Mouse (Mus musculus) G1E (cell line): ENCODE measurements around the gene Ptpra. TPM values are rescaled to one million over a fixed set of nuclear protein-coding genes. Genes with fewer than 3 reads are reported as not detected.

Source experiments
- ATAC-seq: 2 replicates; pipeline ENCODE4 v1.8.0; 2016; ENCODE audit warnings: mild to moderate bottlenecking; ENCODE audit not compliant: insufficient number of reproducible peaks, poor library complexity, low FRiP score, severe bottlenecking; ENCODE audit errors: extremely low read depth
- DNase-seq: peaks from one replicate; pipeline ENCODE4 v3.0.0; 2012; ENCODE audit warnings: low spot score
- H3K27me3 ChIP-seq: 2 replicates; pipeline ENCODE4 v1.6.1; 2012; ENCODE audit warnings: mild to moderate bottlenecking, low read length, inconsistent platforms; ENCODE audit not compliant: insufficient read depth
- H3K36me3 ChIP-seq: replicated peaks from 2 replicates; pipeline ENCODE3; 2012; ENCODE audit warnings: mild to moderate bottlenecking, inconsistent platforms
- H3K4me1 ChIP-seq: 2 replicates; pipeline ENCODE4 v1.6.1; 2012; ENCODE audit warnings: low read depth, low read length, inconsistent platforms, mixed read lengths; ENCODE audit not compliant: insufficient read depth
- H3K4me3 ChIP-seq: 2 replicates; pipeline ENCODE4 v1.5.1; 2012; ENCODE audit warnings: low read depth, mild to moderate bottlenecking, inconsistent platforms, low read length, moderate library complexity, mixed read lengths
- H3K9me3 ChIP-seq: replicated peaks from 2 replicates; pipeline ENCODE4 v1.6.1; 2012; ENCODE audit warnings: inconsistent platforms
- CTCF ChIP-seq: IDR thresholded peaks from 2 replicates; pipeline ENCODE4 v1.5.1; 2012; ENCODE audit warnings: low read depth, low read length, inconsistent platforms, mixed read lengths
- GATA1 ChIP-seq: IDR thresholded peaks from 2 replicates; pipeline ENCODE4 v1.6.1; 2012; ENCODE audit warnings: borderline replicate concordance, low read length, inconsistent platforms, mixed read lengths
- GATA2 ChIP-seq: IDR thresholded peaks from 2 replicates; pipeline ENCODE4 v1.6.1; 2012; ENCODE audit warnings: low read depth, low read length, inconsistent platforms, borderline replicate concordance
- POLR2AphosphoS5 ChIP-seq: IDR thresholded peaks from 2 replicates; pipeline ENCODE4 v1.6.1; 2012; ENCODE audit warnings: low read depth, low read length, inconsistent platforms; ENCODE audit not compliant: insufficient replicate concordance
- TAL1 ChIP-seq: conservative IDR thresholded peaks from 2 replicates; pipeline ENCODE4 v1.6.1; 2012; ENCODE audit warnings: low read depth, low read length, inconsistent platforms, mixed read lengths
- polyA plus RNA-seq: library from polyadenylated mRNA; stranded (reverse); fragments of >175 nt; gene quantifications from 2 replicates; pipeline ENCODE4 v1.2.3, GENCODE M21; 2012
- total RNA-seq, 2 experiments: library from RNA; stranded (forward) in 1 of 2; stranded (reverse) in 1 of 2; fragments of 200-1000 nt in 1 of 2; fragments of >200 nt in 1 of 2; fragmentation: Nextera tagmentation in 1 of 2; gene quantifications; 2 replicates each; pipeline ENCODE4 v1.2.3; 2014 to 2017

Gene Ptpra
- total and polyA plus RNA-seq, 3 experiments: 22.6 to 119 (median 97.7) TPM

- no peaks in the 10 kb centered on the region for H3K9me3 ChIP-seq
- TF ChIP-seq CTCF: no peak
- TF ChIP-seq GATA2: no peak
- no peak for TF ChIP-seq POLR2AphosphoS5
- TF ChIP-seq GATA1: no peak
- TF ChIP-seq TAL1: no peak
- no peak overlapping the region for H3K4me3 ChIP-seq
- H3K27me3 ChIP-seq: no peaks in the 10 kb centered on the region
- peaks cover 88% of the 10 kb centered on the region for H3K36me3 ChIP-seq
- ATAC-seq (no peak), DNase-seq (no peak)
- H3K4me1 ChIP-seq: peaks cover 15% of the 10 kb centered on the region
Measured at GRCm38 (mm10) chr2:130602195-130602594, 152.1 kb downstream of the Ptpra start.

Other genes starting within 250 kb of the Ptpra start
- gene Nop56, start 175.8 kb upstream of the Ptpra start, total RNA-seq (2014; fragmentation: Nextera tagmentation): 673 and 768 TPM in 2 replicates
- 325 and 381 TPM in 2 replicates for gene Nop56, start 175.8 kb upstream of the Ptpra start, total RNA-seq (2017)
- gene Nop56, start 175.8 kb upstream of the Ptpra start, polyA plus RNA-seq: 92.9 and 102 TPM in 2 replicates
- gene Idh3b, start 165.7 kb upstream of the Ptpra start, total RNA-seq (2014; fragmentation: Nextera tagmentation): 381 and 449 TPM in 2 replicates
- gene Idh3b, start 165.7 kb upstream of the Ptpra start, total RNA-seq (2017): 171 and 172 TPM in 2 replicates
- gene Idh3b, start 165.7 kb upstream of the Ptpra start, polyA plus RNA-seq: 118 and 132 TPM in 2 replicates
- 0.49 and 0.83 TPM in 2 replicates for gene Ebf4, start 155.1 kb upstream of the Ptpra start, total RNA-seq (2014; fragmentation: Nextera tagmentation)
- 0.06 TPM in 1 of 2 replicates, not detected in the other for gene Ebf4, start 155.1 kb upstream of the Ptpra start, total RNA-seq (2017)
- gene Ebf4, start 155.1 kb upstream of the Ptpra start, polyA plus RNA-seq: not detected in 2 replicates
- gene Cpxm1, start 52.7 kb upstream of the Ptpra start, total RNA-seq (2014; fragmentation: Nextera tagmentation): 0.29 TPM in 1 of 2 replicates, not detected in the other
- not detected in 2 replicates for gene Cpxm1, start 52.7 kb upstream of the Ptpra start, total RNA-seq (2017)
- not detected in 2 replicates for gene Cpxm1, start 52.7 kb upstream of the Ptpra start, polyA plus RNA-seq
- gene Gm28372, start 45.0 kb upstream of the Ptpra start, total RNA-seq (2014; fragmentation: Nextera tagmentation): not detected in 2 replicates
- not detected in 2 replicates for gene Gm28372, start 45.0 kb upstream of the Ptpra start, total RNA-seq (2017)
- not detected in 2 replicates for gene Gm28372, start 45.0 kb upstream of the Ptpra start, polyA plus RNA-seq
- gene 1700020A23Rik, start 45.0 kb upstream of the Ptpra start, total RNA-seq (2014; fragmentation: Nextera tagmentation): not detected in 2 replicates
- not detected in 2 replicates for gene 1700020A23Rik, start 45.0 kb upstream of the Ptpra start, total RNA-seq (2017)
- gene 1700020A23Rik, start 45.0 kb upstream of the Ptpra start, polyA plus RNA-seq: not detected in 2 replicates
- gene Tmem239, start 43.8 kb upstream of the Ptpra start, total RNA-seq (2014; fragmentation: Nextera tagmentation): not detected in 2 replicates
- not detected in 2 replicates for gene Tmem239, start 43.8 kb upstream of the Ptpra start, total RNA-seq (2017)
- not detected in 2 replicates for gene Tmem239, start 43.8 kb upstream of the Ptpra start, polyA plus RNA-seq
- 55.2 and 58.9 TPM in 2 replicates for gene Vps16, start 25.9 kb upstream of the Ptpra start, total RNA-seq (2014; fragmentation: Nextera tagmentation)
- gene Vps16, start 25.9 kb upstream of the Ptpra start, total RNA-seq (2017): 180 and 190 TPM in 2 replicates
- gene Vps16, start 25.9 kb upstream of the Ptpra start, polyA plus RNA-seq: 12.6 and 20.2 TPM in 2 replicates
- gene Pced1a, start 25.6 kb upstream of the Ptpra start, total RNA-seq (2014; fragmentation: Nextera tagmentation): 16.9 and 17.6 TPM in 2 replicates
- gene Pced1a, start 25.6 kb upstream of the Ptpra start, total RNA-seq (2017): 13.9 and 20.0 TPM in 2 replicates
- gene Pced1a, start 25.6 kb upstream of the Ptpra start, polyA plus RNA-seq: 17.4 and 19.7 TPM in 2 replicates
- gene Mrps26, start 113.5 kb downstream of the Ptpra start, total RNA-seq (2014; fragmentation: Nextera tagmentation): 75.7 and 93.8 TPM in 2 replicates
- gene Mrps26, start 113.5 kb downstream of the Ptpra start, total RNA-seq (2017): 60.6 and 79.2 TPM in 2 replicates
- gene Mrps26, start 113.5 kb downstream of the Ptpra start, polyA plus RNA-seq: 144 and 187 TPM in 2 replicates
- not detected in 2 replicates for gene Oxt, start 125.9 kb downstream of the Ptpra start, total RNA-seq (2014; fragmentation: Nextera tagmentation)
- not detected in 2 replicates for gene Oxt, start 125.9 kb downstream of the Ptpra start, total RNA-seq (2017)
- gene Oxt, start 125.9 kb downstream of the Ptpra start, polyA plus RNA-seq: not detected in 2 replicates
- gene Avp, start 132.3 kb downstream of the Ptpra start, total RNA-seq (2014; fragmentation: Nextera tagmentation): not detected in 2 replicates
- not detected in 2 replicates for gene Avp, start 132.3 kb downstream of the Ptpra start, total RNA-seq (2017)
- gene Avp, start 132.3 kb downstream of the Ptpra start, polyA plus RNA-seq: not detected in 2 replicates
- gene Fastkd5, start 179.7 kb downstream of the Ptpra start, total RNA-seq (2014; fragmentation: Nextera tagmentation): 20.5 and 26.4 TPM in 2 replicates
- gene Fastkd5, start 179.7 kb downstream of the Ptpra start, total RNA-seq (2017): 27.6 and 29.9 TPM in 2 replicates
- gene Fastkd5, start 179.7 kb downstream of the Ptpra start, polyA plus RNA-seq: 0.81 and 1.3 TPM in 2 replicates
- 11.2 and 13.0 TPM in 2 replicates for gene Ubox5, start 179.8 kb downstream of the Ptpra start, total RNA-seq (2014; fragmentation: Nextera tagmentation)
- gene Ubox5, start 179.8 kb downstream of the Ptpra start, total RNA-seq (2017): 9.0 and 9.7 TPM in 2 replicates
- gene Ubox5, start 179.8 kb downstream of the Ptpra start, polyA plus RNA-seq: 2.7 and 3.2 TPM in 2 replicates
- gene Lzts3, start 192.5 kb downstream of the Ptpra start, total RNA-seq (2014; fragmentation: Nextera tagmentation): 1.2 TPM in 1 of 2 replicates, not detected in the other
- 0.55 and 0.81 TPM in 2 replicates for gene Lzts3, start 192.5 kb downstream of the Ptpra start, total RNA-seq (2017)
- gene Lzts3, start 192.5 kb downstream of the Ptpra start, polyA plus RNA-seq: 1.1 and 1.2 TPM in 2 replicates
- 18.0 and 29.9 TPM in 2 replicates for gene Ddrgk1, start 214.4 kb downstream of the Ptpra start, total RNA-seq (2014; fragmentation: Nextera tagmentation)
- 39.3 and 47.4 TPM in 2 replicates for gene Ddrgk1, start 214.4 kb downstream of the Ptpra start, total RNA-seq (2017)
- 66.8 and 67.4 TPM in 2 replicates for gene Ddrgk1, start 214.4 kb downstream of the Ptpra start, polyA plus RNA-seq
- 11.1 and 12.9 TPM in 2 replicates for gene Itpa, start 217.3 kb downstream of the Ptpra start, total RNA-seq (2014; fragmentation: Nextera tagmentation)
- 113 and 136 TPM in 2 replicates for gene Itpa, start 217.3 kb downstream of the Ptpra start, total RNA-seq (2017)
- gene Itpa, start 217.3 kb downstream of the Ptpra start, polyA plus RNA-seq: 4.0 and 10.9 TPM in 2 replicates
- not detected in 2 replicates for gene Slc4a11, start 247.2 kb downstream of the Ptpra start, total RNA-seq (2014; fragmentation: Nextera tagmentation)
- gene Slc4a11, start 247.2 kb downstream of the Ptpra start, total RNA-seq (2017): 0.06 and 0.66 TPM in 2 replicates
- 0.02 TPM in 2 replicates for gene Slc4a11, start 247.2 kb downstream of the Ptpra start, polyA plus RNA-seq